Mouse (Mus musculus) kidney, adult 2 months (tissue): ENCODE data around the gene Nfia.

Source experiments
- CTCF ChIP-seq: fragments of 200-500 bp; conservative IDR thresholded peaks from 2 replicates; pipeline ENCODE4 v1.5.1; 2011; ENCODE audit warnings: low read depth, mild to moderate bottlenecking, control low read depth, low read length, moderate library complexity, mixed read lengths; ENCODE audit not compliant: insufficient read depth, insufficient read length
- POLR2A ChIP-seq: fragments of 200-500 bp; IDR thresholded peaks from one replicate; pipeline ENCODE4 v1.6.1; 2011; ENCODE audit warnings: low read depth, low read length, control low read depth

- no peak for TF ChIP-seq CTCF
- no peak for TF ChIP-seq POLR2A
Measured at GRCm38 (mm10) chr4:98103337-98103666, 330.8 kb downstream of the Nfia start.
